Mouse (Mus musculus): ENCODE data around the gene Tchp. TPM values are rescaled to one million over a fixed set of nuclear protein-coding genes. Genes with fewer than 3 reads are reported as not detected.

Gene Tchp
- polyA plus RNA-seq, 1 experiment: 10.0 TPM

GRCm38 (mm10) chr5:114679841-114680591 lies 27.5 kb upstream of the Tchp start:
- Histone ChIP-seq H3K9me3 (no peaks in the 10 kb centered on the region), H3K4me3 (replicated peaks) (no peak overlapping the region), H3K36me3 (replicated peaks; ENCODE audit: low read length) (peaks cover 57% of the 10 kb centered on the region), H3K27me3 (replicated peaks) (no peaks in the 10 kb centered on the region), H3K4me1 (peaks cover 40% of the 10 kb centered on the region)
- no peak for TF ChIP-seq FLI1 (IDR thresholded peaks at IDR 0.05; ENCODE audit: low read length)
- TF ChIP-seq GATA1 (IDR thresholded peaks at IDR 0.05; ENCODE audit: borderline replicate concordance, low read length): no peak

- Histone ChIP-seq H3K9me3 (no peaks in the 10 kb centered on the region), H3K36me3 (replicated peaks; ENCODE audit: low read length) (peaks cover 49% of the 10 kb centered on the region), H3K4me3 (replicated peaks) (no peak overlapping the region), H3K27me3 (replicated peaks) (no peaks in the 10 kb centered on the region), H3K4me1 (peaks cover 48% of the 10 kb centered on the region)
- TF ChIP-seq GATA1 (IDR thresholded peaks at IDR 0.05; ENCODE audit: borderline replicate concordance, low read length): no peak
- TF ChIP-seq FLI1 (IDR thresholded peaks at IDR 0.05; ENCODE audit: low read length): no peak
Observed at GRCm38 (mm10) chr5:114680676-114681285, 26.8 kb upstream of the Tchp start.

DNA sequence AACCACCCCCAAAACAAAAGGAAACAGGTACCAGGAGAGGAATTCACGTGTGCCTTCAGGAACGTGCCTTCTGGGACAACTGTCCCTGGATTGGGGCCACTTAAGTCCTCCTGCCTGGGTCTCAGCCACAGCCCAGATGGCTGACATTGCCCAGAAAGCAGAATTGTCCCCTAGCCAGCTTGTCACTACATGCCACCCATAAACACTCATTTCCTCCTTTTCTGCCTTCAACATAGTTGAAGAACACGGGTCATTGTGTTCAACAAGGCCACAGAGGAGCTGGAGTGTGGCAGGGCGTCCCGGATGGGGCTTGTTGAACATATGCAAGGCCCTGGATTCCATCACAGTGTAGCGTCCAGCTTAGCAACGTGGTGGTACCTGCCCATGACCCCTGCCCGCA lies 25.8 kb upstream of the Tchp start:
- Histone ChIP-seq H3K36me3 (replicated peaks; ENCODE audit: low read length) (peaks cover 40% of the 10 kb centered on the region), H3K27me3 (replicated peaks) (no peaks in the 10 kb centered on the region), H3K4me1 (peaks cover 50% of the 10 kb centered on the region), H3K4me3 (replicated peaks) (no peak overlapping the region), H3K9me3 (no peaks in the 10 kb centered on the region)
- TF ChIP-seq FLI1 (IDR thresholded peaks at IDR 0.05; ENCODE audit: low read length) (no peak), GATA1 (IDR thresholded peaks at IDR 0.05; ENCODE audit: borderline replicate concordance, low read length) (no peak)

- Histone ChIP-seq H3K4me3 (replicated peaks) (no peak overlapping the region), H3K27me3 (replicated peaks) (no peaks in the 10 kb centered on the region), H3K4me1 (peaks cover 69% of the 10 kb centered on the region), H3K9me3 (no peaks in the 10 kb centered on the region), H3K36me3 (replicated peaks; ENCODE audit: low read length) (peaks cover 13% of the 10 kb centered on the region)
- TF ChIP-seq FLI1 (IDR thresholded peaks at IDR 0.05; ENCODE audit: low read length): no peak
- TF ChIP-seq GATA1 (IDR thresholded peaks at IDR 0.05; ENCODE audit: borderline replicate concordance, low read length): no peak
Observed at GRCm38 (mm10) chr5:114685986-114686385, 21.6 kb upstream of the Tchp start.

- no peak overlapping the region for H3K4me3 ChIP-seq (replicated peaks)
- no peaks in the 10 kb centered on the region for H3K27me3 ChIP-seq (replicated peaks)
- TF ChIP-seq GATA1 (IDR thresholded peaks at IDR 0.05; ENCODE audit: borderline replicate concordance, low read length): no peak
- TF ChIP-seq FLI1 (IDR thresholded peaks at IDR 0.05; ENCODE audit: low read length): no peak
- peaks cover 66% of the 10 kb centered on the region for H3K4me1 ChIP-seq
- H3K9me3 ChIP-seq: no peaks in the 10 kb centered on the region
- peaks cover 13% of the 10 kb centered on the region for H3K36me3 ChIP-seq (replicated peaks; ENCODE audit: low read length)
Observed at GRCm38 (mm10) chr5:114686726-114687210, 20.8 kb upstream of the Tchp start.

- TF ChIP-seq GATA1 (IDR thresholded peaks at IDR 0.05; ENCODE audit: borderline replicate concordance, low read length): no peak
- no peak for TF ChIP-seq FLI1 (IDR thresholded peaks at IDR 0.05; ENCODE audit: low read length)
- Histone ChIP-seq H3K36me3 (replicated peaks; ENCODE audit: low read length) (peaks cover 10% of the 10 kb centered on the region), H3K4me1 (peaks cover 63% of the 10 kb centered on the region), H3K9me3 (no peaks in the 10 kb centered on the region), H3K4me3 (replicated peaks) (no peak overlapping the region), H3K27me3 (replicated peaks) (peaks cover 6% of the 10 kb centered on the region)
Observed at GRCm38 (mm10) chr5:114687901-114688300, 19.7 kb upstream of the Tchp start.

- Histone ChIP-seq H3K4me3 (replicated peaks) (peak overlapping the region; percentile 5), H3K36me3 (replicated peaks; ENCODE audit: low read length) (peaks cover 10% of the 10 kb centered on the region), H3K9me3 (no peaks in the 10 kb centered on the region), H3K27me3 (replicated peaks) (peaks cover 12% of the 10 kb centered on the region), H3K4me1 (peaks cover 65% of the 10 kb centered on the region)
- TF ChIP-seq GATA1 (IDR thresholded peaks at IDR 0.05; ENCODE audit: borderline replicate concordance, low read length): no peak
- no peak for TF ChIP-seq FLI1 (IDR thresholded peaks at IDR 0.05; ENCODE audit: low read length)
Observed at GRCm38 (mm10) chr5:114688703-114689102, 18.9 kb upstream of the Tchp start.

DNA sequence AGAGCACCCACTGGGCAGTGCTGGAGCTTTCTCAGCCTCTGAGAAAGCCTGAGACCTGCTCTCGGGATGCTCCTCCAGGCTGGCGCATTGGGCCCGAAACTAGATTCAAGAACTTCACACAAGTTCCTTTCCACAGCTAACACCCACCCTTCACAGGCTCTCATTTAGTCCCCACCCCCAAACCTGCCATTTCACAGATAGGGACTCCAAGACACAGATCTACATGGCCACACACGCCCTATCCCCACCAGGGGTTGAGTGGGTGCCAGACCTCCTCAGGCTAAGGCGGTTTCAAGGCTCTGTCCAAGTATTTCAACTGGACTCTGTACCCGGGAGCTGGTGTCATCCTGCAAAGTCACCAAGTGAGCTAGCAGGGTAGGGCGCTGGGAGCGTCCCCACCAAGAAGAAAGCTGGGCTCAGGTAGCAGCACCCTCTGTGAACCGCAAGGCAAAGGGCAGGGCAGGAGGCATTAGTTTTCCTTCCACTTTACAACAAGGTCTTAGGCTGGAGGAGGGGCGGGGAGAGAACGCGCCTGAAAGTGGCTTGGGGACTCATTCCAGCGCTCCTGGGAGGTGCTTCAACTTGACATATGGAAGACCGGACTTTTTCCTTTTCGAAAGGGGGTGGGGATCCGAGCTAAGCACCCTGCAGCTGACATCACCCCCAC lies 17.7 kb upstream of the Tchp start:
- H3K27me3 ChIP-seq (replicated peaks): peaks cover 22% of the 10 kb centered on the region
- H3K4me1 ChIP-seq: peaks cover 54% of the 10 kb centered on the region
- peak overlapping the region; percentile 98 for H3K4me3 ChIP-seq (replicated peaks)
- H3K9me3 ChIP-seq: no peaks in the 10 kb centered on the region
- H3K36me3 ChIP-seq (replicated peaks; ENCODE audit: low read length): peaks cover 10% of the 10 kb centered on the region
- TF ChIP-seq GATA1 (IDR thresholded peaks at IDR 0.05; ENCODE audit: borderline replicate concordance, low read length) (no peak), FLI1 (IDR thresholded peaks at IDR 0.05; ENCODE audit: low read length) (no peak)

DNA sequence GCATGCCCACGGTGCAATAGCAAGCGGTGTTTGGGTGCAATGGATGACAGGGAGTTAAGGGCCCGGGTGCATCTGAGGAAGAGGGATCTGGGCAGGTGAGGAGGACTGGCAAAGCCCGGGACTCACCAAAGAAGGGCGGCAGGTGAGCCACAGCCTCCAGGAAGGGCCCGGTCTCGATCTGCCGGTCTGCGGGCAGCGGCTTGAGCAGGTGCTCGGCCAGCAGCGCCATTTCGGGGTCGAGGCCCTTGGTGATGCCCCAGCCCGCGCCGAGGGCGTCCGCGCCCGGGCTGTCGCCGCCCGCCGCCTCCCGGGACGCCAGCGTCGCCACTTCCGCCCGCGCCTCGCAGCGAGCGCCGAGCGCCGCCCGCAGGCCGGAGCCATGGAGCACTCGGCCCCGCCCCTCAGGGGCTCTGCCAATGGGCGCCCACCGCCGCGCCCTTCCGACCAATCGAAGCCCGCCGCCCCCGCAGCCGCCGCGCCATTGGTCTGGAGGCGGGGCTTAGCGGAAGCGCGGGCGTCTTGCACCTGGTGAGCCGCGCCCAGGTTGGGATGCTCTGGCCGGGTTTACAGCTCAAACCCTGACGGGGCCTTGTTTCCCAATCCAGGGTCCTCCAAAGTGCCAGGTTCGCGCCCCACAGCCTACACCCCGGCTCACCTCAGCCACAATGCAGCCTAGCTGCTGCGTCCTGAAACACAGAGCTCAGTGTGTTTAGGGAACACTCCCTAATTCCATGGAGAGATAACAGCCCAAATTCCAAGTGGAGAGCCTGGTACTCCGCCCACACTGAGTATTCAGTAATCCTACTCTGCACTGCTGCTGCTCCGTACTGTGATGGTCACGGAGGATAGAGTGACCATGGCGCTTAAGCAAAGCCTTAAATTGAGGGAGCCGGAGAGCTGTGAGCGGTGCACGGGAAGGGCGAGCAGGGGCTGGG lies 16.7 kb upstream of the Tchp start, which contains the start of gene Gltp:
TSS of gene Gltp (minus strand) at position 352 of the 935 bp plus-strand sequence.
- Histone ChIP-seq H3K9me3 (no peaks in the 10 kb centered on the region), H3K4me1 (peaks cover 48% of the 10 kb centered on the region), H3K27me3 (replicated peaks) (peaks cover 22% of the 10 kb centered on the region), H3K4me3 (replicated peaks) (peak within 1 kb of the TSS; percentile 98), H3K36me3 (replicated peaks; ENCODE audit: low read length) (peaks cover 10% of the 10 kb centered on the region)
- TF ChIP-seq FLI1 (IDR thresholded peaks at IDR 0.05; ENCODE audit: low read length) (no peak), GATA1 (IDR thresholded peaks at IDR 0.05; ENCODE audit: borderline replicate concordance, low read length) (no peak)

Data from megakaryocyte, embryonic 14.5 days (primary cell).